Mouse (Mus musculus) B cell, adult 2 months (primary cell): ENCODE results near the gene Slc9a3r2.

Source experiments
- DNase-seq, 2 experiments: peaks; one replicate each; pipeline ENCODE4 v3.0.0; 2022

The Slc9a3r2 gene

GRCm38 (mm10) chr17:24590943-24591342 is 59.2 kb downstream of the Slc9a3r2 start:
- no peak for DNase-seq
